Mouse (Mus musculus): Measurements from ENCODE around the gene Zfp553. TPM values are rescaled to one million over a fixed set of nuclear protein-coding genes. Genes with fewer than 3 reads are reported as not detected.

The Zfp553 gene
- polyA plus RNA-seq (2015; fragmentation: Nextera tagmentation; extraction: Ambion mirVana): 68.9 and 73.1 TPM in 2 replicates

DNA sequence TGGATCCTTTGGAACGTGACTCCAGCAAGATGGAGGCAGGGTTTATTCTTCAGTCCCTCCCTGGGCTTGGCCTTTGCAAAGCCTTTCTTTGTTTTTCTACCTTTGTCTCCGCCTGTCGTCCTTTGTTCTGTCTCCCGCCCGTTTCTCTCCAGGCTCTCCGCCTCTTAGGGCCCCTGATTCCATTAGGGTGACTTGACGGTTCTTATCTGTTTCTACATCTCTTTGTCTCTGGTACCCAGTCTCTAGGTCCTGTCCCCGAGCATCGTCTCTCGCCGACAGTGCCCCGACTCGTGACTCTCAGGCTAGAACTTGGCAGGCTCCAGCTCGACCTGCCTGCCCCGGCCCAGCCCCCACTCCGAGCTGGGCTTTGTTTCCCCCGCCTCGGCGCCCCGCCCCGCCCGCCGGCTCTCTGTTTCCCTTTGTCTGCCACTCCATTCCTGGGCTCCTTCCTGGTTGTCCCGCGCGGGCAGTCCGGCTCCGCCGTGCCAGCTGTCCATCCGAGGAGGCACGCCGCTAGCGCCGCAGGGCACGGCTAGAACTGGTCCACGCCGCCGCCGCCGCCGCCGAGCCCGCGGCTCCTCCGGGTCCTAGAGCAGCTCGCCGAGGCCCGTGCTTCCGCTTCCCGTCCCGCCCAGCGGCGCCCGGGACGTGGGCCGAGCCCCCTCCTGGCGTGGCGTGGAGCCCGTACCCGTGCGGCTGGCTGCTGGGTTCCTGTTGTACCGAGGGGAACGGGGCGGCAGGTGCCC lies at the start of gene Zfp553, which contains the start of gene Sept1:
TSS of gene Zfp553 (plus strand) at position 440 of the 746 bp plus-strand sequence.
TSS of gene Sept1 (minus strand) at position 509 of the 746 bp plus-strand sequence.
- Histone ChIP-seq H3K27me3 (no peaks in the 10 kb centered on the region), H3K4me2 (peak within 1 kb of the TSS; percentile 90), H3K4me1 (peaks cover 42% of the 10 kb centered on the region), H3K4me3 (peak within 1 kb of the TSS; percentile 94), H3K36me3 (ENCODE audit: poor library complexity, severe bottlenecking) (peaks cover 53% of the 10 kb centered on the region), H3K27ac (peak within 1 kb of the TSS; percentile 99), H3K9me3 (replicated peaks) (no peaks in the 10 kb centered on the region), H3K9ac (peak within 1 kb of the TSS; percentile 97)
- under 1% methylated on average over 62 of the region's 64 CpGs for WGBS
- peak; percentile 94 for ATAC-seq

DNA sequence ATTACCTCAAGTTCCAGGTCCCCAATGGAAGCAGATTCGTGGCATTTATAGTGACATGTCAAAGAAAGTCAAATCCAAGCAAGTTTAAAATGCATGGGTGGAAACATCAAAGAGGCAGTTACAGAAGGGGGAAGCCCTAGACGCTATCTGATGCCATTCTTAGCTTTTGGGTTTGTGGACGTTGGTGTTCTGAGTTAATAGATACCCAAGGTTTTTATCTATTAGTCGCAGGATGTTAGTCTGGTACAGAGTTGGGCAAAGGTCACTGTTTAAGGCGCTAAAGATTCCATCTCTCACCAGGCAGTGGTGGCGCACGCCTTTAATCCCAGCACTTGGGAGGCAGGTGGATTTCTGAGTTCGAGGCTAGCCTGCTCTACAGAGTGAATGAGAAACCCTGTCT lies 49.5 kb upstream of the Zfp553 start:
- Histone ChIP-seq H3K4me2 (no peak overlapping the region), H3K27ac (no peak overlapping the region), H3K27me3 (no peaks in the 10 kb centered on the region), H3K9ac (no peak overlapping the region), H3K4me1 (no peaks in the 10 kb centered on the region), H3K36me3 (ENCODE audit: poor library complexity, severe bottlenecking) (no peaks in the 10 kb centered on the region), H3K4me3 (no peak overlapping the region), H3K9me3 (replicated peaks) (no peaks in the 10 kb centered on the region)
- 86% methylated on average over 8 of the region's 8 CpGs for WGBS
- ATAC-seq: no peak

GRCm38 (mm10) chr7:127183828-127184227 lies 49.0 kb upstream of the Zfp553 start:
- no peak overlapping the region for H3K4me3 ChIP-seq
- H3K27me3 ChIP-seq: no peaks in the 10 kb centered on the region
- H3K9ac ChIP-seq: no peak overlapping the region
- H3K36me3 ChIP-seq (ENCODE audit: poor library complexity, severe bottlenecking): no peaks in the 10 kb centered on the region
- no peak for ATAC-seq
- H3K4me1 ChIP-seq: no peaks in the 10 kb centered on the region
- H3K4me2 ChIP-seq: no peak overlapping the region
- H3K27ac ChIP-seq: no peak overlapping the region
- H3K9me3 ChIP-seq (replicated peaks): no peaks in the 10 kb centered on the region
- 74% methylated on average over 6 of the region's 6 CpGs for WGBS

GRCm38 (mm10) chr7:127184720-127185119 lies 48.1 kb upstream of the Zfp553 start:
- ATAC-seq: no peak
- H3K4me1 ChIP-seq: no peaks in the 10 kb centered on the region
- H3K27ac ChIP-seq: no peak overlapping the region
- 43% methylated on average over 1 of the region's 1 CpGs for WGBS
- no peak overlapping the region for H3K9ac ChIP-seq
- H3K9me3 ChIP-seq (replicated peaks): no peaks in the 10 kb centered on the region
- no peak overlapping the region for H3K4me3 ChIP-seq
- no peak overlapping the region for H3K4me2 ChIP-seq
- H3K27me3 ChIP-seq: no peaks in the 10 kb centered on the region
- no peaks in the 10 kb centered on the region for H3K36me3 ChIP-seq (ENCODE audit: poor library complexity, severe bottlenecking)

DNA sequence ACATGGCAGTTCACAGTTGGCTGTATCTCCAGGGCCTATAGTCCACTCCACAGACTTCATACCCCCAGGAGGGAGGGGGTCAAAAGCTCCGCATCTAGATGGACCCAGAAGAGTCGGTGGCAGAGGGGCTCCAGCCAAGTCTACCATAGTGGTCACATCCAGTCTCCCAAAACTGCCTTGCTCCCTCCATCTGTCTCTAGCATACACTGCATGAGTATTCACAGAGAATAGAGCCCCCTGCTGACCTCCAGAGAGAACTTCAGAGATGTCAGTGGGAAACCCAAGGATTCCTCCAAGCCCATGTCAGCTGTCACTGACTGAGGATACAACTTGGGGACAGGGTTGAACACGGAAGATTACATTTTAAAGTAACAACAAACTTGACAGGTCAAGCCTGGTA lies 47.3 kb upstream of the Zfp553 start:
- no peak overlapping the region for H3K4me2 ChIP-seq
- H3K9me3 ChIP-seq (replicated peaks): no peaks in the 10 kb centered on the region
- no peak overlapping the region for H3K27ac ChIP-seq
- no peaks in the 10 kb centered on the region for H3K27me3 ChIP-seq
- no peak overlapping the region for H3K4me3 ChIP-seq
- H3K4me1 ChIP-seq: no peaks in the 10 kb centered on the region
- H3K36me3 ChIP-seq (ENCODE audit: poor library complexity, severe bottlenecking): peaks cover 1% of the 10 kb centered on the region; the same call in 1 of the 2 replicates
- 68% methylated on average over 3 of the region's 3 CpGs for WGBS
- no peak for ATAC-seq
- no peak overlapping the region for H3K9ac ChIP-seq

GRCm38 (mm10) chr7:127187351-127187750 lies 45.5 kb upstream of the Zfp553 start:
- ATAC-seq: no peak
- no peaks in the 10 kb centered on the region for H3K9me3 ChIP-seq (replicated peaks)
- H3K27me3 ChIP-seq: no peaks in the 10 kb centered on the region
- WGBS: 71% methylated on average over 10 of the region's 10 CpGs
- H3K36me3 ChIP-seq (ENCODE audit: poor library complexity, severe bottlenecking): peaks cover 19% of the 10 kb centered on the region
- no peak overlapping the region for H3K9ac ChIP-seq
- H3K27ac ChIP-seq: no peak overlapping the region
- H3K4me3 ChIP-seq: no peak overlapping the region
- no peak overlapping the region for H3K4me2 ChIP-seq
- no peaks in the 10 kb centered on the region for H3K4me1 ChIP-seq

DNA sequence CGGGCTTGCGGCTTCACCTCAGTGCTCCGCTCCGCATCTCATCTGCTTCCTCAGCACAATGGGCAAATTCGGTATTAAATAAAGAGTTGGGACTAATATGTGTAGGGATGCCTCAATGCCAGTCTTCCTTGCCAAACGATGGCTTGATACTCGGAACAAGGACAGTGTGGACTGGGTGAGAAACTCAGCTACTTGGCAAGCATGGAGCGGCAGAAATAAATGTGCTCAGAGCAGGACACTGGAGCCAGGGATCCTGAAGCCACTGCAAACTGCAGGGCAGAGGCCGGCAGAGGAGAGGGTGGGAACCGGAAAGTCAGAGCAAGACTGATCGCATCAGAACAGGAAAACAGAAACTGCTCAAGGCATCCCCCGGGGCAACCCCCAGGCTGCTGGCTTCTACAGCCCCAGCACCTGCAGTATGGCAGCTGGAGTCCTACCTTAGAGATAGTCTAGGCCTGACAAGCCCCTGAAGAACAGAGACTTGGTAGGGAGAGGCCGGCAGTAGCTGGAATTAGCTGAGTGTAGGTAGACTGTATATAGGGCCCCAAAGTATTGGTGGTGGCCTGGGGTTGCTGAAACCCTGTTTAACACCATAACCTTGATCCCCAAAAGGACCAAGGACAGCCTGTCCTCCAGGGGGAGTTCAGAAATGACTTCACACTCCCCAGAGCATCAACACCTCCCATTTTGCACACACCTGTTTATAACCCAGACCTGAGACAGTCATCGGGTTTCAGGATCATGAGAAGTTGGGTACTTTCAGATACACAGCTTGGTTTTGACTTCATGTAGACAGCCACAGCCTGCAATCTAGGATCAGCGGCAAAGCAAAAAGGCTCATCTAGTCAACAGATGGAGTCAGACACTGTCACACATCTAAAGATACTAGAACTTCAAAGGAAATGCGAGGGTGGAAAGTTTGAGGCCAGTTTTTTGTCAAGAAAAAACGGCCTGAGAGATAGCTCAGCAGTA lies 44.3 kb upstream of the Zfp553 start:
- Histone ChIP-seq H3K9me3 (replicated peaks) (no peaks in the 10 kb centered on the region), H3K4me3 (no peak overlapping the region), H3K4me1 (peaks cover 1% of the 10 kb centered on the region; the same call in 1 of the 2 replicates), H3K27me3 (no peaks in the 10 kb centered on the region), H3K27ac (no peak overlapping the region), H3K36me3 (ENCODE audit: poor library complexity, severe bottlenecking) (peaks cover 31% of the 10 kb centered on the region), H3K9ac (no peak overlapping the region), H3K4me2 (no peak overlapping the region)
- ATAC-seq: no peak
- WGBS: 88% methylated on average over 17 of the region's 17 CpGs

DNA sequence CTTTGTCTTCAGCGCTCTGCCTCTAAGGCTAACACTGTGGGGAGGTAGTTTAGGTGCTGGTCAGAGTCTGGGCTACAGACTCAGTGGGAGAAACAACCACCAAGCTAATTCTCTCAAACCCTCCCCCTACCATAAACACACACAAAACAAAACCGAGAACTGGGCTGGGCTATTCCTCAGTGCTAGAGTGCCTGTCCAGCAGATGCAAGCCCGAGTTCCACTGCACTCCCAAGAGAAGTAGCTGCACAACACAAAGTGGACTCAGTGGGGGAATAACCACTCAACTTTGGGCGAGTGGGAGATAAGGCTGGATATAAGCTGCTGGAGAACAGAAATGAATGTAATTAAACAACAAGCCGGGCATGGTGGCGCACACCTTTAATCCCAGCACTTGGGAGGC lies 42.2 kb upstream of the Zfp553 start:
- H3K4me2 ChIP-seq: no peak overlapping the region
- no peak overlapping the region for H3K27ac ChIP-seq
- H3K9ac ChIP-seq: no peak overlapping the region
- no peaks in the 10 kb centered on the region for H3K9me3 ChIP-seq (replicated peaks)
- H3K27me3 ChIP-seq: no peaks in the 10 kb centered on the region
- WGBS: 89% methylated on average over 6 of the region's 6 CpGs
- H3K36me3 ChIP-seq (ENCODE audit: poor library complexity, severe bottlenecking): peaks cover 42% of the 10 kb centered on the region
- no peak for ATAC-seq
- H3K4me3 ChIP-seq: no peak overlapping the region
- H3K4me1 ChIP-seq: peaks cover 18% of the 10 kb centered on the region

GRCm38 (mm10) chr7:127192989-127193388 lies 39.9 kb upstream of the Zfp553 start:
- no peak overlapping the region for H3K27ac ChIP-seq
- 93% methylated on average over 5 of the region's 5 CpGs for WGBS
- peaks cover 29% of the 10 kb centered on the region for H3K4me1 ChIP-seq
- no peak for ATAC-seq
- H3K4me2 ChIP-seq: no peak overlapping the region
- no peak overlapping the region for H3K9ac ChIP-seq
- H3K27me3 ChIP-seq: no peaks in the 10 kb centered on the region
- no peaks in the 10 kb centered on the region for H3K9me3 ChIP-seq (replicated peaks)
- H3K4me3 ChIP-seq: no peak overlapping the region
- H3K36me3 ChIP-seq (ENCODE audit: poor library complexity, severe bottlenecking): peaks cover 57% of the 10 kb centered on the region

DNA sequence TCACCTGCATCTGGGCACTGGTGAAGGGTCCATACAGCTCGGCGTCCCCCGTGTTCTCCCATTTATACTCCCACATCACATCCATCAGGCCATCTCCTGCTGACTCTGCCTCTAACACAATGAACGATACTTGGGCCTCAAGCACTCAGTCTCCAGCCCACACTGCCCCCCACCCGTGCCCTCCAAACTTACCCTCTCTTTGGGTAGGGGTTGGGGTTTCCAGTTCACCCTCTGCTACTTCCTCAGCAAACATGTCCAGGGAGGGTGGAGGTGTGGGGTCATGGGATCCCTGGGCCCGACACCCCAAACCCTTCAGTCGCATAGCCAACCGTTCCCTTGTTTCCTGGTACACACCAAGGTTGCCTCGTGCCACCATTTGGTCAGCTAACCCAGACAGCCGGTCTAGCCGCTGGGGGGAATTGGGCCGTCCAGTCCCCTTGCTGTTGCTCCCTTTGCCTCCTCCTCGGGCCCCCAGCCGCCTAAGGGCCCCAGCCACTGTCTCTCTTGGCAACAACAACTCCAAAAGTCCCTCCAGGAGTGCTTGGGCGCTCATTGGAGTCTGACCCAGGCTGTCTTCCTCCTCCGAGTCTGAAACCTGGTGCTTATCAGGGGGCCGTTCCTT lies 38.7 kb upstream of the Zfp553 start:
- no peaks in the 10 kb centered on the region for H3K9me3 ChIP-seq (replicated peaks)
- H3K4me2 ChIP-seq: peak overlapping the region; percentile 91
- peaks cover 68% of the 10 kb centered on the region for H3K36me3 ChIP-seq (ENCODE audit: poor library complexity, severe bottlenecking)
- peaks cover 29% of the 10 kb centered on the region for H3K4me1 ChIP-seq
- 96% methylated on average over 17 of the region's 17 CpGs for WGBS
- no peak for ATAC-seq
- H3K9ac ChIP-seq: peak overlapping the region; percentile 86; the same call in 1 of the 2 replicates
- H3K27ac ChIP-seq: no peak overlapping the region
- peak overlapping the region; percentile 87 for H3K4me3 ChIP-seq
- no peaks in the 10 kb centered on the region for H3K27me3 ChIP-seq

DNA sequence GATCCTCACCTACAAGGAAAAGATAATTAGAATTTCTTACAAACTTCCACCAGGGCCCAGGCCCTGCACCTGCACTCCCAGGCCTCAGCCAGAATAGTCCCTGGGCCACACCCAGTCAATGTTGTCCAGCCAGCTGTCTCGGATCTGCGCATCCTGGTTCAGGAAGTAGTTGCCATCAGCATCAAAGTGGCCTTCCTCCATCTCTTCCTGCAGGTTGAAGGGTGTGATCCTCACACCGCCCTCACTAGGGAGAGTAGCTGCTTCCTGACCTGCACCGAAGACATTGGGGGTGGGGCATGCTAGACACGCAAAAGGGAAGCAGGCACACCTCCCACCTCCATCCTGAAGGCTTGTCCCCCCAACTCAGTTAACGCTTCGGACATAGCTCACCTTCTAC lies 38.2 kb upstream of the Zfp553 start:
- H3K27ac ChIP-seq: 0 out of 2 replicates have a peak overlapping the region, but pooled peaks have one; percentile 89
- no peak for ATAC-seq
- H3K4me3 ChIP-seq: peak overlapping the region; percentile 87
- H3K4me2 ChIP-seq: peak overlapping the region; percentile 91
- H3K27me3 ChIP-seq: no peaks in the 10 kb centered on the region
- H3K36me3 ChIP-seq (ENCODE audit: poor library complexity, severe bottlenecking): peaks cover 73% of the 10 kb centered on the region
- no peaks in the 10 kb centered on the region for H3K9me3 ChIP-seq (replicated peaks)
- H3K9ac ChIP-seq: peak overlapping the region; percentile 86
- WGBS: 84% methylated on average over 7 of the region's 7 CpGs
- peaks cover 29% of the 10 kb centered on the region for H3K4me1 ChIP-seq
